ENCODE assay signal across 27 mouse cellular contexts in the genomic region with DNA sequence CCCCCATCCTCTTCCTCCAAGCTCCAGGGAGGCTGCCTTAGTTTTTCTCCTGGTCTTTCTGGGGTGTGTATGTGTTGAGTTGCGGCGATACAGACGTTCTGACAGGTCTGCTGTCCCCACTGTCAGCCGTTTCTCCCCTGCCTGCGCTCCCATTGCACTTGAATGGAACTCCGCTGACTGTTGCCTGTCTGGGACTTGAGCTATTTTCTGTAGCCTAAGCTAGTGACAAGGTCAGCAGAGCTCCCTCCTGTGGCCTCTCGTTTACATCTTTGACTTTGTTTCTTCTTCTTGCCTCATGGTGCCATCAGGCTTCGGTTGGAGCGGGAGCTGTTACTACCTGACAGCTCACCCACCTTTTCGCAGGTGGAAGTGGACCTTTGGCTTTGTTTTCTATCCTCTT.
"Had no signal": no experiment of that assay in that cellular context is flagged by ENCODE, and none has a peak within 500 bp of the region (broad histone marks: within the 10 kb centered on the region; RNA-seq: fewer than 3 reads in every experiment).

No protein-coding gene starts in this region.

- DNase-seq: left cerebral cortex, postnatal 4 days; liver; liver, embryonic 13.5 days; liver, postnatal 0 days; lung, adult 18-20 months; lung, adult 2 months; lung, embryonic 14.5 days; lung, postnatal 10 days; lung, postnatal 14 days; lung, postnatal 36 days; lung, postnatal 4 days; midbrain, embryonic 14.5 days had no signal

- H3K27ac ChIP-seq: limb, embryonic 10.5 days; limb, embryonic 12.5 days; limb, embryonic 13.5 days; limb, embryonic 15.5 days; liver, embryonic 12.5 days; liver, embryonic 13.5 days; liver, embryonic 14.5 days; liver, embryonic 15.5 days; lung, embryonic 15.5 days; macrophage; midbrain, embryonic 10.5 days; midbrain, embryonic 12.5 days; midbrain, embryonic 13.5 days; midbrain, embryonic 15.5 days had no signal

- H3K4me3 ChIP-seq: limb, embryonic 10.5 days; limb, embryonic 12.5 days; limb, embryonic 13.5 days; limb, embryonic 15.5 days; liver, embryonic 12.5 days; liver, embryonic 13.5 days; liver, embryonic 15.5 days; lung, embryonic 15.5 days; megakaryocyte, embryonic 14.5 days; midbrain, embryonic 10.5 days; midbrain, embryonic 12.5 days; midbrain, embryonic 13.5 days; midbrain, embryonic 15.5 days; myocyte had no signal

- H3K4me1 ChIP-seq: liver, embryonic 12.5 days; liver, embryonic 13.5 days; liver, embryonic 15.5 days; lung, embryonic 15.5 days; megakaryocyte, embryonic 14.5 days; midbrain, embryonic 12.5 days; midbrain, embryonic 13.5 days; midbrain, embryonic 15.5 days had no signal

- H3K27me3 ChIP-seq: limb, embryonic 13.5 days; limb, embryonic 15.5 days; liver, embryonic 12.5 days; liver, embryonic 13.5 days; liver, embryonic 15.5 days; lung, embryonic 15.5 days; megakaryocyte, embryonic 14.5 days; midbrain, embryonic 12.5 days; midbrain, embryonic 13.5 days; midbrain, embryonic 15.5 days had no signal
